Mouse (Mus musculus) bone marrow macrophage, adult 2 months (primary cell): Measurements from ENCODE around the gene Tgfbr1. TPM values are rescaled to one million over a fixed set of nuclear protein-coding genes. Genes with fewer than 3 reads are reported as not detected.
A peak's percentile ranks its signal among the peaks of the same experiment; 100 is the strongest.

Experiments used
- H3K27ac ChIP-seq: 2 replicates; pipeline ENCODE4 v1.5.1; 2012; ENCODE audit warnings: low read depth, low read length; ENCODE audit not compliant: insufficient read depth
- H3K4me1 ChIP-seq: 2 replicates; pipeline ENCODE4 v1.6.1; 2012; ENCODE audit warnings: low read length; ENCODE audit not compliant: control insufficient read depth, insufficient read depth
- H3K4me3 ChIP-seq: 2 replicates; pipeline ENCODE4 v1.5.1; 2012; ENCODE audit warnings: mild to moderate bottlenecking, low read length, moderate library complexity; ENCODE audit not compliant: insufficient read depth
- CTCF ChIP-seq: IDR thresholded peaks from 2 replicates; pipeline ENCODE4 v1.5.1; 2012; ENCODE audit warnings: low read depth, mild to moderate bottlenecking, low read length, moderate library complexity
- POLR2A ChIP-seq: IDR thresholded peaks from 2 replicates; pipeline ENCODE4 v1.6.1; 2012; ENCODE audit warnings: mild to moderate bottlenecking, low read depth, low read length, borderline replicate concordance
- polyA plus RNA-seq: library from polyadenylated mRNA; stranded (reverse); fragments of >200 nt; gene quantifications from 2 replicates; pipeline ENCODE4 v1.2.4, GENCODE M21; 2012; ENCODE audit not compliant: missing spikeins, insufficient read depth, insufficient read length

Tgfbr1 gene
- 52.0 and 52.1 TPM in 2 replicates for polyA plus RNA-seq

DNA sequence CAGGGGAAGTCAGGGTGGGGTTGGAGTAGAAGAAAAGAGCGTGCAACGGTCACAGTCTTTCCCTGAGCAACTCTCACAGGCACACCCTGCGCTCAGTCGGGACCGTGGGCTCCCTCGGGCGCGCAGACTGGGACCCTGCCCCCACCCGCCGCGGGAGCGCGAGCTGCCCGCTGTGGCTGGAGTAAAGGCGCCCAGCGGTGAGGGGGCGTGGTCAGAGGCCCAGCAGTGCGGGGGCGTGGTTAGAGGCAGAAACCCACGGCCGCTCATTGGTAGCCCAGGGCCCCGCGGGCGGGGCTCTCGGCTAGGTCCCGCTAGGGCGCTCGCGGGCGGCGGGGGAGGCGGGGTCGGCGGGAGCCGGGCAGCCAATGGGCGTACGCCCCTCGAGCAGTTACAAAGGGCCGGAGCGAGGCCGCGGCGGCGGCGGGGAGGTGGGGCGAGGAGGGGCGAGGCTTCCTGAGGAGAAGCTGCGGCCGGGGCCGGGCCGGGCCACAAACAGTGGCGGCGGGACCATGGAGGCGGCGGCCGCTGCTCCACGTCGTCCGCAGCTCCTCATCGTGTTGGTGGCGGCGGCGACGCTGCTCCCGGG is at the start of gene Tgfbr1:
Gene Tgfbr1, plus strand, starts transcription at position 420 of the 586 bp plus-strand sequence.
- peak within 1 kb of the TSS; percentile 70 for H3K27ac ChIP-seq
- H3K4me1 ChIP-seq = peaks cover 37% of the 10 kb centered on the region
- H3K4me3 ChIP-seq = peak within 1 kb of the TSS; percentile 85
- TF ChIP-seq POLR2A = no peak
- TF ChIP-seq CTCF = no peak

- TF ChIP-seq CTCF (no peak), POLR2A (no peak)
- peaks cover 45% of the 10 kb centered on the region for H3K4me1 ChIP-seq
- peak overlapping the region; percentile 89 for H3K27ac ChIP-seq
- H3K4me3 ChIP-seq = peak overlapping the region; percentile 18
These were observed 49.6 kb upstream of the Tgfbr1 start for GRCm38 (mm10) chr4:47303340-47303998.

DNA sequence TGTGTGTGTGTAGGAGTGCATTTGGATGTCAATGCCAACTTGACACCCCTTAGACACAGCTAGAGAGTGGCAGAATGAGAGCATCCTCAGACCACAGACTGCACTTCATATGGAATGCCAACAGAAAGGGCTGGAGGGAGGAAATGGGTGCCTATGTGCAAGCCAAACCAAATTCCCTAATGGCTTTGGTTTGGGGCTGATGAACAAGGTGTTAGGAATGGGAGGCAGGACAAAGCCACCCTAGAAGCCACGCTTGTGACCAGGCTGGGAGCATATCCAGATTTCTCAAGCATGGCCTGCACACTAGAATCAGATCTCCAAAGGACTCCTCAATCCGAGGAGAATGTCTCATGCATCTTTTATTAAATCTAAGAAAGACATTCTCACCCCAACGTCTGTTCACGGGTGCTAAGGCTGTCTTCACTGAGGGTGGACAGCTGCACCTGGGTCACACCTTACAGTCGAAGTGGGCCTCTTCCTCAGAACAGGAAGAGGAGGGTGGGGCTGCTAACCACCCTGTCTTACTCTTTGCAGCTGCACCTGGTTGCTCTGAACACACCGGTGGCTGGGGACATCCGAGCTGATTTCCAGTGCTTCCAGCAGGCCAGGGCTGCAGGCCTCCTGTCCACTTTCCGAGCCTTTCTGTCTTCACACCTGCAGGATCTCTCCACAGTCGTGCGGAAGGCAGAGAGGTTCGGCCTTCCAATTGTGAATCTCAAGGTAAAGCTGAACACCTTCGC is 43.0 kb upstream of the Tgfbr1 start:
- Histone ChIP-seq H3K4me1 (peaks cover 64% of the 10 kb centered on the region), H3K27ac (no peak overlapping the region), H3K4me3 (no peak overlapping the region)
- TF ChIP-seq POLR2A = no peak
- TF ChIP-seq CTCF = no peak

DNA sequence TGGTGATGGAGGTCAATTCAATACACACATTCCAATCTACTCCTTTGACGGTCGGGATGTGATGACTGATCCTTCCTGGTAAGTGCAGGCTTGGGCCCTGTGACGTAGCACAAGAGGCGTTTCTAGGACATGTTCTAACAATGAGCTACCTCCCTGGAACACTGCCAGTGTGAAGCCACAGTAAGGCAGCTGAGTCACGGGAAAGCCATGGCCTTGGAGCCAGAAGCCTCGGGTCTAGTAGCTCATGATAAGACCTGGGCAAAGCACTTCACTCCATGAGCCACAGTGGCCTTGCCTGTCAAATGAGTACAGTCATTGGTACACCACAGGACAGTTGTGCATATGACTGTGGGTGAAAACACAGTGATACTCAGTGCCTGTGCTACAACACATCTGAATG is 42.2 kb upstream of the Tgfbr1 start:
- H3K4me3 ChIP-seq = no peak overlapping the region
- H3K4me1 ChIP-seq = peaks cover 63% of the 10 kb centered on the region
- TF ChIP-seq CTCF (no peak), POLR2A (no peak)
- no peak overlapping the region for H3K27ac ChIP-seq

GRCm38 (mm10) chr4:47311467-47311866 is 41.6 kb upstream of the Tgfbr1 start:
- Histone ChIP-seq H3K4me1 (peaks cover 70% of the 10 kb centered on the region), H3K4me3 (no peak overlapping the region), H3K27ac (no peak overlapping the region)
- TF ChIP-seq CTCF = no peak
- no peak for TF ChIP-seq POLR2A

GRCm38 (mm10) chr4:47311929-47312328 is 41.1 kb upstream of the Tgfbr1 start:
- no peak for TF ChIP-seq CTCF
- Histone ChIP-seq H3K4me1 (peaks cover 71% of the 10 kb centered on the region), H3K27ac (no peak overlapping the region), H3K4me3 (no peak overlapping the region)

DNA sequence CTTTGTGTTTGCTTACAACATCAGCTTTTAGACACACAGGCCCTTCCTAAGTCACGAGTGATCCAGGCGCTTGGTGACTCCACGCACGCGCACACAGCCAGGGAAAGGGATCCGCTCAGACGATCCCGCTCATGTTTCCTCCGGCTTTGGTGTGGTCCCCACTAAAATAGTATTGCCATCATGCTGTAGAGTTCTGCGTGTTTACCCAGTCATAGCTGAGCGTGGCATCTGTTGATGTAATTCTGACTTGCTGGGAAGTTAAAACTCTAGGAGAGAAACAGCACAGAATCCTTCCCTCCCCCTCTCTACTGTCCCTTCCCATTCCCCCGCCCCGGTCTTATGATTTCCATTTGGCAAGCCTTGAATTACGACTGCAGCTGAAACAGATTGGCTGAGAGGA is 40.3 kb upstream of the Tgfbr1 start:
- Histone ChIP-seq H3K4me1 (peaks cover 71% of the 10 kb centered on the region), H3K4me3 (no peak overlapping the region), H3K27ac (no peak overlapping the region)
- no peak for TF ChIP-seq CTCF
- TF ChIP-seq POLR2A = no peak

GRCm38 (mm10) chr4:47313710-47314410 is 39.2 kb upstream of the Tgfbr1 start:
- no peak overlapping the region for H3K4me3 ChIP-seq
- TF ChIP-seq POLR2A (no peak), CTCF (no peak)
- H3K4me1 ChIP-seq = peaks cover 77% of the 10 kb centered on the region
- no peak overlapping the region for H3K27ac ChIP-seq

DNA sequence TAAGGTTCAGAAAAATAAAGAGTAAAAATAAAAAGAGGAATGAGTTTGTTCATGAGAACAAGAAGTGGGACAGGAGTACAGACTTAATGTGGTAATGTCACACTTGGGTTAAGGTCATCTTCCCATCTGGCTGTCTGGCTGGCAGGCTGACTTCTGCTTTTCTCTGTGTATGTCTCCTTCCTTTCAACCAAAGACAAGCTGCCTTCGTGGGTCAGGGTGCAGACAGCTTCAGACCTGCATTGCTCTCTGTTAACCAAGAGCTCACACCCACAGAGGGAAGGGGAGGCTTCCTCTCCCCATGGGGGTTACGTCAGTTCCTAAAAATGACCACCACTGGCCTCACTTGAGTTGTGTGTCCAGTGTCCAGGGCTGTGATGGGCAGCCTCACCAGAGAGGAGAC is 37.6 kb upstream of the Tgfbr1 start:
- H3K4me3 ChIP-seq = no peak overlapping the region
- no peak for TF ChIP-seq POLR2A
- no peak for TF ChIP-seq CTCF
- peak overlapping the region; percentile 74 for H3K27ac ChIP-seq
- H3K4me1 ChIP-seq = peaks cover 87% of the 10 kb centered on the region

DNA sequence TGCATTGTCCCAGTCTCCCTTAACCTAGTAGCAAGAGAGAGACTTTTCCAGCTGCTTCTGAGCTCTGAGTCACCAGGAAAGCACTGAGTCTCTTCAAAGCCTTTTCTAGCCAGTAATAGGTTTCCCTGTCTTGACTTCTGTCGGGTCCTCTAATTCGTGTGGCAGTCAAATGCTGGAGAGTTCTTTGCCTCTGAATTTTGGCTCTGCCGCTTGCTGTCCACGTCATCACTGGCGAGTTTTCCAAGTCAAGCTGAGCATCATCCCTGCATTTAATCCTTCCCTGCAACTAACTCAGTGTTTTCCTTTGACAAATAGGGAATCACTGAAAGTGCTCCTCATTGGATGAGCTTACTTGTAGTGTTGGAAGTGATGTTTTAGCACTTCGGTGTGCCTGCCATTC is 36.6 kb upstream of the Tgfbr1 start:
- H3K4me1 ChIP-seq = peaks cover 84% of the 10 kb centered on the region
- H3K27ac ChIP-seq = no peak overlapping the region
- no peak overlapping the region for H3K4me3 ChIP-seq
- TF ChIP-seq CTCF (no peak), POLR2A (no peak)
